Mouse (Mus musculus) MEL (cell line): Measurements from ENCODE around the gene Rtn2. TPM values are rescaled to one million over a fixed set of nuclear protein-coding genes. Genes with fewer than 3 reads are reported as not detected.

Source experiments
- DNase-seq: peaks from one replicate; pipeline ENCODE4 v3.0.0; 2011; ENCODE audit warnings: low read depth, low spot score
- H3K27ac ChIP-seq: 2 replicates; pipeline ENCODE4 v1.5.1; 2012; ENCODE audit warnings: low read depth, mild to moderate bottlenecking, control low read depth, low read length, moderate library complexity; ENCODE audit not compliant: control insufficient read depth
- H3K27me3 ChIP-seq, 2 experiments: fragments of 150-350 bp in 1 of 2; sonication (generic) in 1 of 2; 2 replicates each; pipeline ENCODE4 v1.6.1; 2012; ENCODE audit warnings: low read length in 2 of 2, mild to moderate bottlenecking in 2 of 2, improper control_type of control experiment in 1 of 2, moderate library complexity in 1 of 2; ENCODE audit not compliant: insufficient read depth in 2 of 2, control insufficient read depth in 1 of 2
- H3K36me3 ChIP-seq, 2 experiments: 2 replicates each; pipeline ENCODE4 v1.6.1; 2012 to 2014; ENCODE audit warnings: low read length in 2 of 2, improper control_type of control experiment in 1 of 2, inconsistent platforms in 1 of 2, mild to moderate bottlenecking in 1 of 2; ENCODE audit not compliant: insufficient read depth in 2 of 2, control insufficient read depth in 1 of 2
- H3K4me1 ChIP-seq, 2 experiments: fragments of 150-350 bp in 1 of 2; sonication (generic) in 1 of 2; 2 replicates each; pipeline ENCODE4 v1.6.1; 2012; ENCODE audit warnings: low read length in 2 of 2, improper control_type of control experiment in 1 of 2, mild to moderate bottlenecking in 1 of 2; ENCODE audit not compliant: insufficient read depth in 2 of 2, control insufficient read depth in 1 of 2
- H3K4me3 ChIP-seq, 2 experiments: fragments of 150-350 bp in 1 of 2; sonication (generic) in 1 of 2; 2 replicates each; pipeline ENCODE4 v1.5.1; 2012; ENCODE audit warnings: low read depth in 2 of 2, low read length in 2 of 2, mild to moderate bottlenecking in 2 of 2, moderate library complexity in 2 of 2, control low read depth in 1 of 2, improper control_type of control experiment in 1 of 2; ENCODE audit not compliant: control insufficient read depth in 1 of 2, insufficient read depth in 1 of 2
- H3K79me2 ChIP-seq: 2 replicates; pipeline ENCODE4 v1.6.1; 2012; ENCODE audit warnings: mild to moderate bottlenecking, low read length, moderate library complexity; ENCODE audit not compliant: control insufficient read depth, poor library complexity, insufficient read depth
- H3K9ac ChIP-seq: 2 replicates; pipeline ENCODE4 v1.6.1; 2012; ENCODE audit warnings: low read depth, mild to moderate bottlenecking, control low read depth, low read length, moderate library complexity; ENCODE audit not compliant: control insufficient read depth, poor library complexity, severe bottlenecking
- H3K9me3 ChIP-seq: fragments of 150-350 bp; sonication (generic); replicated peaks from 2 replicates; pipeline ENCODE4 v1.6.1; 2012; ENCODE audit warnings: mild to moderate bottlenecking, low read length, improper control_type of control experiment, moderate library complexity; ENCODE audit not compliant: insufficient read depth
- ELF1 ChIP-seq: IDR thresholded peaks from 2 replicates; pipeline ENCODE4 v1.6.1; 2014; ENCODE audit warnings: low read depth, mild to moderate bottlenecking, inconsistent platforms, low read length, improper control_type of control experiment, moderate library complexity
- EP300 ChIP-seq, 2 experiments: IDR thresholded peaks; 2 replicates each; pipeline ENCODE4 v1.6.1; 2011; ENCODE audit warnings: improper control_type of control experiment in 2 of 2, low read length in 2 of 2, low read depth in 1 of 2, mild to moderate bottlenecking in 1 of 2
- GABPA ChIP-seq: IDR thresholded peaks from 2 replicates; pipeline ENCODE4 v1.6.1; 2012; ENCODE audit warnings: low read depth, mild to moderate bottlenecking, inconsistent platforms, low read length, improper control_type of control experiment, moderate library complexity
- GATA1 ChIP-seq: IDR thresholded peaks from 2 replicates; pipeline ENCODE4 v1.6.1; 2011; ENCODE audit warnings: low read depth, low read length, improper control_type of control experiment
- JUND ChIP-seq: IDR thresholded peaks from 2 replicates; pipeline ENCODE4 v1.6.1; 2011; ENCODE audit warnings: low read depth, mild to moderate bottlenecking, improper control_type of control experiment, low read length
- MAFK ChIP-seq: IDR thresholded peaks from 2 replicates; pipeline ENCODE4 v1.6.1; 2011; ENCODE audit warnings: low read depth, mild to moderate bottlenecking, low read length, improper control_type of control experiment, borderline replicate concordance
- MAX ChIP-seq: IDR thresholded peaks from 2 replicates; pipeline ENCODE4 v1.6.1; 2011; ENCODE audit warnings: low read length, improper control_type of control experiment
- MEF2A ChIP-seq: IDR thresholded peaks from 2 replicates; pipeline ENCODE4 v1.6.1; 2014; ENCODE audit warnings: low read depth, mild to moderate bottlenecking, inconsistent platforms, low read length, improper control_type of control experiment; ENCODE audit not compliant: poor library complexity, insufficient replicate concordance, severe bottlenecking; ENCODE audit errors: extremely low read depth
- MYC ChIP-seq: IDR thresholded peaks from 2 replicates; pipeline ENCODE4 v1.6.1; 2011; ENCODE audit warnings: low read depth, mild to moderate bottlenecking, low read length, improper control_type of control experiment, moderate library complexity
- NRF1 ChIP-seq: IDR thresholded peaks from 2 replicates; pipeline ENCODE4 v1.6.1; 2014; ENCODE audit warnings: low read depth, mild to moderate bottlenecking, inconsistent platforms, low read length, improper control_type of control experiment, moderate library complexity; ENCODE audit not compliant: poor library complexity, insufficient read depth, severe bottlenecking
- RAD21 ChIP-seq: IDR thresholded peaks from 2 replicates; pipeline ENCODE4 v1.6.1; 2011; ENCODE audit warnings: mild to moderate bottlenecking, low read depth, low read length, improper control_type of control experiment
- RCOR1 ChIP-seq: IDR thresholded peaks from 2 replicates; pipeline ENCODE4 v1.6.1; 2012; ENCODE audit warnings: low read depth, mild to moderate bottlenecking, inconsistent platforms, low read length, improper control_type of control experiment
- UBTF ChIP-seq: IDR thresholded peaks from 2 replicates; pipeline ENCODE4 v1.6.1; 2012; ENCODE audit warnings: low read depth, mild to moderate bottlenecking, inconsistent platforms, low read length, improper control_type of control experiment, moderate library complexity, borderline replicate concordance; ENCODE audit not compliant: insufficient read depth
- ZC3H11A ChIP-seq: IDR thresholded peaks from 2 replicates; pipeline ENCODE4 v1.6.1; 2012; ENCODE audit warnings: low read depth, mild to moderate bottlenecking, inconsistent platforms, low read length, improper control_type of control experiment
- ZKSCAN1 ChIP-seq: IDR thresholded peaks from 2 replicates; pipeline ENCODE4 v1.6.1; 2012; ENCODE audit warnings: low read depth, mild to moderate bottlenecking, inconsistent platforms, low read length, improper control_type of control experiment, moderate library complexity
- polyA plus RNA-seq, 2 experiments: library from polyadenylated mRNA; stranded (reverse) in 1 of 2; unstranded in 1 of 2; fragments of >175 nt in 1 of 2; fragments of >200 nt in 1 of 2; gene quantifications; 2 replicates each; pipeline versions ENCODE4 v1.2.1 to v1.2.4; 2012; ENCODE audit warnings: low replicate concordance in 2 of 2, low read depth in 1 of 2; ENCODE audit not compliant: insufficient read length in 2 of 2, insufficient read depth in 1 of 2, missing spikeins in 1 of 2
- total RNA-seq: library from RNA; depleted of rRNA; stranded (reverse); fragments of 300-350 nt; gene quantifications from 2 replicates; pipeline ENCODE4 v1.2.3, GENCODE M21; 2012

Gene Rtn2
- total and polyA plus RNA-seq, 3 experiments, result 0.27 to 1.4 TPM; not detected in 1

DNA sequence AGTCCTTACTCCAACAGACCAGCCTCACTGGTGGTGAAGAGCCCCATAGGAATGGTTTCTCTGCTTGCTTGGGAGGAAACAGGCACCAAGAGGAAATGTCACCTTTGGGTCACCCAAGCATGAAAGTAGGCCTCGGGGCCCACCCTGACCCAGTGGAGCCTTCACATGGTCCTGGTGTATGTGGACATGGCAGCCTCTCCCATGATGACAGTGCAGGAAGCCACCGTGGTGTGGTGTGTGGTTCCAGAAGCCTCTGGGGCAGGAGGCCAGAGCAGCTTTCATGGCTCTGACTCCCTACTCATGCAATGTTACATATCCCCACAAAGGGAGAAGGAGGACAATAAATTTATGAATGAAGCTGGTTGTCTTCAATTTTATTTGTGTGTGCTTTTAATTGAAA, 34.9 kb upstream of the Rtn2 start:
- H3K79me2 ChIP-seq, result no peaks in the 10 kb centered on the region
- DNase-seq, result no peak
- no peak for TF ChIP-seq ELF1
- TF ChIP-seq RCOR1, result no peak
- no peak for TF ChIP-seq UBTF
- TF ChIP-seq MAFK, result no peak
- TF ChIP-seq GATA1, result no peak
- TF ChIP-seq ZC3H11A, result no peak
- no peak for TF ChIP-seq MEF2A
- TF ChIP-seq RAD21, result no peak
- TF ChIP-seq ZKSCAN1, result no peak
- no peak for TF ChIP-seq NRF1
- no peak for TF ChIP-seq MAX
- TF ChIP-seq JUND, result no peak
- TF ChIP-seq MYC, result no peak
- no peak for TF ChIP-seq EP300 (IDR thresholded peaks at IDR 0.05; ENCODE audit: low read depth in 1 of 2, low read length in 2 of 2)
- no peak overlapping the region; the same call in 1 of the 2 replicates for H3K27ac ChIP-seq
- no peaks in the 10 kb centered on the region for H3K27me3 ChIP-seq
- H3K9me3 ChIP-seq, result no peaks in the 10 kb centered on the region
- H3K36me3 ChIP-seq, result peaks cover 4 to 14% of the 10 kb centered on the region in 2 experiments; a peak in 3 of 4 replicates
- no peak overlapping the region for H3K9ac ChIP-seq
- no peak overlapping the region for H3K4me3 ChIP-seq
- peaks cover 0 to 16% of the 10 kb centered on the region in 2 experiments; a peak in 3 of 4 replicates for H3K4me1 ChIP-seq

DNA sequence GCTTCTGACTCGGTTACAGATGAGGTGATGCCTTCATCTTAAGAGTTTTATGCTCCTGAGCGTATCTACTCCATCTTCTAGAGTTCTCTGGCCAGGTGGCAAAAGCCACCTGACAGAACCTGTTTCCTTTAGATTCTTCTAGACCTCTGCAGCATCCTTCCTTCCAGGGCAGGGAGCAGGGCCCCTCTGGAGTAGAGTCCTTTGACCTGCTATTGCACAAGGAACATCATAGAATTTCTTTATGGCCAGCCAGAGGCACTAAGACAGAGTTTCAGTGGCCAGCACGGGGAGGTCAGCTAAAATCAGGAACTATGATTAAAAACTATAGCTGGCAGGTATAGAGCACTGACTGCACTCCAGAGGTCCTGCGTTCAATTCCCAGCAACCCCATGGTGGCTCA, 30.3 kb upstream of the Rtn2 start:
- Histone ChIP-seq H3K27me3 (no peaks in the 10 kb centered on the region), H3K4me1 (peaks cover 0 to 6% of the 10 kb centered on the region in 2 experiments; a peak in 2 of 4 replicates), H3K9me3 (no peaks in the 10 kb centered on the region), H3K36me3 (peaks cover 0 to 2% of the 10 kb centered on the region in 2 experiments; a peak in 3 of 4 replicates), H3K4me3 (no peak overlapping the region), H3K79me2 (no peaks in the 10 kb centered on the region), H3K9ac (no peak overlapping the region), H3K27ac (no peak overlapping the region)
- TF ChIP-seq GABPA (no peak), MAFK (no peak)
- no peak for DNase-seq
